Mouse (Mus musculus) heart, postnatal 0 days (tissue): Measurements from ENCODE around the gene Wbp11.

Source experiments
- CTCF ChIP-seq: IDR thresholded peaks from 2 replicates; pipeline ENCODE4 v1.5.1; 2016; ENCODE audit warnings: antibody characterized with exemption, control low read depth, low read depth
- EP300 ChIP-seq: IDR thresholded peaks from 2 replicates; pipeline ENCODE4 v1.6.1; 2016; ENCODE audit warnings: antibody characterized with exemption, low read depth

DNA sequence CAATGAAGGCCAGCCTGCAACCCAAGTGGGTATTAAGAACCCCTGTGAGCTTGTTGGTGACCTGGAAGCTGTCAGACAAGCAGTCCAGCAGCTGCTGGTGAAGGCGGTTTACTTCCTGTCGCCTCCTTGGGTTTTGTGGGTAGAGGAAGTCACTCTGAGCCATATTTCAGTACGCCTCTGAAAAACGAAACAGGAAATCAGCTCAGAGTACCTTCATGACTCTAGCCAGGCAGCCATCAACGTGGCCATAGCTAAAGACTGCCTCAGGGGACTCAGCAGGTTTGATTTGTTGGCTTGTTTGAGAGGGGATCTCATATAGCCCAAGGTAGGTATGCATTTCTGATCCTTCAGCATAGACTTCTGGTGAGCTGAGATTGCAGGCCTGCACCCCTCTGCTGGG, 3.7 kb upstream of the Wbp11 start:
- TF ChIP-seq EP300 (no peak), CTCF (no peak)
